Mouse (Mus musculus) left cerebral cortex, postnatal 14 days (tissue): Measurements from ENCODE around the gene Rhbdf1. TPM values are rescaled to one million over a fixed set of nuclear protein-coding genes. Genes with fewer than 3 reads are reported as not detected.
A peak's percentile ranks its signal among the peaks of the same experiment; 100 is the strongest.

Experiments used
- DNase-seq, 2 experiments: peaks; one replicate each; pipeline ENCODE4 v3.0.0; 2021 to 2022; ENCODE audit warnings: low spot score in 2 of 2, mixed read lengths in 1 of 2
- intact Hi-C: fragments of 180-260 bp; cut with DNase I; formaldehyde crosslinking; loops from one replicate; pipeline ENCODE4 v1.15.1; 2025
- total RNA-seq, 2 experiments: library from RNA; stranded (reverse); gene quantifications; 2 replicates each; pipeline ENCODE4 v1.2.3; 2021

Gene Rhbdf1
- total RNA-seq, 2 experiments from 2014 or later, result 16.5 to 18.0 TPM

GRCm38 (mm10) chr11:32161922-32162804, 59.9 kb downstream of the Rhbdf1 start:
- DNase-seq, result peak; percentile 91 to 93
- intact Hi-C loops, result loop anchor here (2.0 to 10.0 kb wide), 2 partner anchors 163 to 487 kb away; partner anchors contain the start of gene Bod1

- intact Hi-C loops, result loop anchor here (10.0 kb wide), 1 partner anchor 487 kb away; the partner anchor contains the start of gene Bod1
- peak; percentile 31 to 45 for DNase-seq
Observed at GRCm38 (mm10) chr11:32161500-32161899, 60.6 kb downstream of the Rhbdf1 start.

DNA sequence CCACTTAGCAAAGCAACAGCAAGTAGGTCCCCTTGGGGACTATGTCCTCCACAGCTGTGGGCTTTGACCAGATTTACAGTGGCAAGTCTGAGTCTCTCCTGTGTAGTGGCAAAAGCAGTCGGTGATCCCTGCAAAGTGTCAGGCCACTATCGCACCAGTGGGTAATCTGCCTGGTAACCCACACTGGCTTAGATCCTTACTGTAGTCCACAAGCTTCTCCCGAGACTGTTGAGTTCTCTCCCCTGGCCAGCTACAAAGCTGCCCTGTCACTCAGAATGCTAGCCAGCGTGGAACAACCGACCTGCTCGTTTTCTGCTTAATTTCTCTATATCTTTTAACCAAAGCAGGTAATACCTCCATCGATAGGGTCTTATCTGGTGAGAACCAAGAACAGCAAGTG, 61.8 kb downstream of the Rhbdf1 start:
- DNase-seq, result no peak
- intact Hi-C loops, result loop anchor here (10.0 kb wide), 1 partner anchor 486 kb away; the partner anchor contains the start of gene Bod1

Other genes starting within 250 kb of the Rhbdf1 start
- gene Nsg2, start 221.8 kb downstream of the Rhbdf1 start, total RNA-seq, result 100 to 1,000 TPM; 759 to 774 TPM
- gene Il9r, start 22.0 kb downstream of the Rhbdf1 start, total RNA-seq, result not detected
- 10 to 100 TPM; 24.9 to 26.2 TPM for gene Snrnp25, start 16.9 kb downstream of the Rhbdf1 start, total RNA-seq
- 10 to 100 TPM; 18.7 to 20.5 TPM for gene Mpg, start 4.2 kb upstream of the Rhbdf1 start, total RNA-seq
- gene Nprl3, start 45.4 kb upstream of the Rhbdf1 start, total RNA-seq, result 10 to 100 TPM; 47.0 to 57.0 TPM
- gene Hba-x, start 54.1 kb upstream of the Rhbdf1 start, total RNA-seq, result not detected
- gene Hba-a1, start 61.2 kb upstream of the Rhbdf1 start, total RNA-seq, result 100 to 1,000 TPM; 855 to 863 TPM
- gene Hbq1b, start 64.7 kb upstream of the Rhbdf1 start, total RNA-seq, result 1 to 10 TPM; 1.4 to 2.2 TPM
- gene Hba-a2, start 74.2 kb upstream of the Rhbdf1 start, total RNA-seq, result 100 to 1,000 TPM; 768 to 806 TPM
- gene Hbq1a, start 77.8 kb upstream of the Rhbdf1 start, total RNA-seq, result 1 to 10 TPM in 1 of 2 experiments, not detected in 1; 1.1 TPM
- gene Sh3pxd2b, start 125.5 kb upstream of the Rhbdf1 start, total RNA-seq, result 10 to 100 TPM; 20.7 to 23.2 TPM
- gene Ubtd2, start 233.1 kb upstream of the Rhbdf1 start, total RNA-seq, result 10 to 100 TPM; 52.7 to 53.0 TPM